Mouse (Mus musculus) brain, embryonic 14.5 days (tissue): ENCODE results near the gene Ube2cbp.

Experiments used
- CTCF ChIP-seq: fragments of 200-500 bp; IDR thresholded peaks from 2 replicates; pipeline ENCODE4 v1.5.1; 2012; ENCODE audit warnings: inconsistent platforms, mild to moderate bottlenecking, moderate library complexity, borderline replicate concordance; ENCODE audit not compliant: insufficient read depth, insufficient read length; ENCODE audit errors: extremely low read depth
- POLR2A ChIP-seq: fragments of 200-500 bp; IDR thresholded peaks from 2 replicates; pipeline ENCODE4 v1.6.1; 2012; ENCODE audit warnings: mild to moderate bottlenecking, inconsistent platforms, borderline replicate concordance; ENCODE audit not compliant: poor library complexity, insufficient read depth, insufficient read length, severe bottlenecking; ENCODE audit errors: extremely low read depth

GRCm38 (mm10) chr9:86499083-86499482 is 34.3 kb upstream of the Ube2cbp start:
- TF ChIP-seq POLR2A (no peak), CTCF (no peak)
